Mouse (Mus musculus) activated CD4-positive, CD25-positive, alpha-beta regulatory T cell, adult 9 weeks (primary cell): Measurements from ENCODE around the gene Epb41l5. TPM values are rescaled to one million over a fixed set of nuclear protein-coding genes. Genes with fewer than 3 reads are reported as not detected.

Experiments used
- polyA plus RNA-seq: library from polyadenylated mRNA; unstranded; fragments of 100-300 nt; shearing (Covaris generic); gene quantifications from one replicate; pipeline ENCODE4 v1.2.1, GENCODE M21; 2017

Gene Epb41l5
- 1.8 TPM for polyA plus RNA-seq

GRCm38 (mm10) chr1:119648205-119649111 is at the start of gene Epb41l5:
Epb41l5 (minus strand) TSS chr1:119649000.

GRCm38 (mm10) chr1:119525689-119526591 is 122.9 kb downstream of the Epb41l5 start, which contains the start of gene Tmem185b:
Tmem185b (plus strand) TSS chr1:119526160.

GRCm38 (mm10) chr1:119504260-119505062 is 144.3 kb downstream of the Epb41l5 start, which contains the start of gene Ralb:
Ralb (minus strand) TSS chr1:119504794.

Other genes with a start within 250 kb of the Epb41l5 start
- not detected for gene Inhbb, start 226.8 kb downstream of the Epb41l5 start, polyA plus RNA-seq
- 22.7 TPM for gene Ralb, start 144.2 kb downstream of the Epb41l5 start, polyA plus RNA-seq
- 24.4 TPM for gene Tmem185b, start 122.8 kb downstream of the Epb41l5 start, polyA plus RNA-seq
- gene Ptpn4, start 188.6 kb upstream of the Epb41l5 start, polyA plus RNA-seq = 10.7 TPM